In the genomic region with DNA sequence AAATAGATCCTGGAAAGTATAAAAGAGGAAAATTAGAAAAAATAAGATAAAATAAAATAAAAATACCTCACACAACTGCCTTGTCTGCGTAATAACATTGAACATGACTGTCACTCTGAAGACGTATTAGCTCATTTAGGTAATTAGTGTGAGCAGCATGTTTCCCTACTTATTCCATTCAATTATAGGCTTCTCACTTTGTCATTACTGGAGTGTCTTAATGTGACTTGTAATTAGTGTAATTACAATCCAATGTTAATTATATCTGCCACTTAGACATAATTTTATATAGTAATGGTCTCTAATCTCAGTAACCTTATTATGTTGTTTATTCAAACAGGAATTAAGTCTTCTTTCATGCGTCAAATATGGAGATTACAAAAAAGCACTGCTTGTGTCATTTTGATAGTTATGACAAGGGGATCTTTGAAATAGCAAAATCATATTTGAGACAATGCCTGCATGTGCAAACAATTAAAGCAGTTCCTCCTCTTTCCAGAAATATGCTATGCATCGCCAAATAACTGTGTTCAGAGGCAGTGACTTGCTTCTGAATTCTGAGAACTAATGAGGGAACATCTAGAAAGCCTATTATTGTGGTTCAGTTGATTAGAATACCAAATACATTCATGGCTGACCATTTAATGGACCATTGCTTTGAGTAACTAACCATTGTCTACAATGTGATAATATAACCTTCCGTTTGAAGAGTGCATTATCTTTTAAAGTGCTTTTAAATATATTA, we compare ENCODE assay signal across 27 mouse cellular contexts.
DNase-seq lines count a peak whose midpoint lies in the region; ATAC-seq lines count a peak whose summit lies in the region.
"Had no signal": no experiment of that assay in that cellular context is flagged by ENCODE, and none has a peak within 500 bp of the region (broad histone marks: within the 10 kb centered on the region; RNA-seq: fewer than 3 reads in every experiment).

No protein-coding gene starts in this region.

- no peak overlapping the region for H3K27ac ChIP-seq in hindbrain, embryonic 13.5 days
- H3K27ac ChIP-seq in hindbrain, embryonic 11.5 days (ENCODE audit: low read depth, low read length): no peak overlapping the region
- H3K27ac ChIP-seq in forebrain, embryonic 12.5 days: no peak overlapping the region
- peak overlapping the region; percentile 41; the same call in 1 of the 2 replicates for H3K27ac ChIP-seq in hindbrain, embryonic 14.5 days
- H3K27ac ChIP-seq in neural tube, embryonic 15.5 days (replicated peaks): no peak overlapping the region
- H3K27ac ChIP-seq in kidney, embryonic 16.5 days (ENCODE audit: low read length): no peak overlapping the region
- no peak overlapping the region for H3K27ac ChIP-seq in kidney, embryonic 14.5 days (ENCODE audit: low read depth, low read length)
- H3K27ac ChIP-seq: embryonic facial prominence, embryonic 13.5 days; gastrocnemius, adult 2 months; kidney, embryonic 15.5 days; left cerebral cortex, adult 2 months; liver, embryonic 13.5 days; stomach, embryonic 15.5 days had no signal

- H3K36me3 ChIP-seq in hindbrain, embryonic 13.5 days: no peaks in the 10 kb centered on the region
- H3K36me3 ChIP-seq in hindbrain, embryonic 11.5 days (ENCODE audit: control insufficient read depth, insufficient read depth, low read length): no peaks in the 10 kb centered on the region
- H3K36me3 ChIP-seq in forebrain, embryonic 12.5 days (replicated peaks): no peaks in the 10 kb centered on the region
- no peaks in the 10 kb centered on the region for H3K36me3 ChIP-seq in hindbrain, embryonic 14.5 days (replicated peaks; ENCODE audit: control insufficient read depth, insufficient read depth)
- no peaks in the 10 kb centered on the region for H3K36me3 ChIP-seq in neural tube, embryonic 15.5 days
- H3K36me3 ChIP-seq in kidney, embryonic 16.5 days (ENCODE audit: insufficient read depth, low read length): no peaks in the 10 kb centered on the region
- no peaks in the 10 kb centered on the region for H3K36me3 ChIP-seq in kidney, embryonic 14.5 days (ENCODE audit: control insufficient read depth, insufficient read depth, low read length)
- H3K36me3 ChIP-seq: embryonic facial prominence, embryonic 13.5 days; kidney, embryonic 15.5 days; liver, embryonic 13.5 days; stomach, embryonic 15.5 days had no signal

- 53% methylated on average over 5 of the region's 5 CpGs for WGBS in hindbrain, embryonic 13.5 days
- 86% methylated on average over 5 of the region's 5 CpGs for WGBS in hindbrain, embryonic 11.5 days
- 44% methylated on average over 5 of the region's 5 CpGs for WGBS in forebrain, embryonic 12.5 days
- 63% methylated on average over 5 of the region's 5 CpGs for WGBS in hindbrain, embryonic 14.5 days
- 38% methylated on average over 5 of the region's 5 CpGs for WGBS in neural tube, embryonic 15.5 days
- WGBS in kidney, embryonic 16.5 days: 84% methylated on average over 5 of the region's 5 CpGs
- WGBS in kidney, embryonic 14.5 days: 89% methylated on average over 5 of the region's 5 CpGs

- H3K9me3 ChIP-seq in hindbrain, embryonic 13.5 days: no peaks in the 10 kb centered on the region
- H3K9me3 ChIP-seq in hindbrain, embryonic 11.5 days (ENCODE audit: control insufficient read depth, low read length): no peaks in the 10 kb centered on the region
- no peaks in the 10 kb centered on the region for H3K9me3 ChIP-seq in forebrain, embryonic 12.5 days
- H3K9me3 ChIP-seq in hindbrain, embryonic 14.5 days (ENCODE audit: control insufficient read depth, low read length): no peaks in the 10 kb centered on the region
- H3K9me3 ChIP-seq in neural tube, embryonic 15.5 days (replicated peaks): no peaks in the 10 kb centered on the region
- no peaks in the 10 kb centered on the region for H3K9me3 ChIP-seq in kidney, embryonic 16.5 days (ENCODE audit: low read length)
- no peaks in the 10 kb centered on the region for H3K9me3 ChIP-seq in kidney, embryonic 14.5 days (ENCODE audit: control insufficient read depth, low read length)
- H3K9me3 ChIP-seq: embryonic facial prominence, embryonic 13.5 days; kidney, embryonic 15.5 days; liver, embryonic 13.5 days; stomach, embryonic 15.5 days had no signal

- no peaks in the 10 kb centered on the region for H3K4me1 ChIP-seq in hindbrain, embryonic 13.5 days (replicated peaks)
- H3K4me1 ChIP-seq in hindbrain, embryonic 11.5 days (replicated peaks; ENCODE audit: control insufficient read depth, insufficient read depth, low read length): no peaks in the 10 kb centered on the region
- H3K4me1 ChIP-seq in forebrain, embryonic 12.5 days: no peaks in the 10 kb centered on the region
- H3K4me1 ChIP-seq in hindbrain, embryonic 14.5 days (replicated peaks; ENCODE audit: control insufficient read depth, insufficient read depth, low read length): no peaks in the 10 kb centered on the region; the same call in 1 of the 2 replicates
- no peaks in the 10 kb centered on the region for H3K4me1 ChIP-seq in neural tube, embryonic 15.5 days
- no peaks in the 10 kb centered on the region for H3K4me1 ChIP-seq in kidney, embryonic 16.5 days (ENCODE audit: insufficient read depth, low read length)
- no peaks in the 10 kb centered on the region for H3K4me1 ChIP-seq in kidney, embryonic 14.5 days (ENCODE audit: control insufficient read depth, insufficient read depth, low read length)
- H3K4me1 ChIP-seq: embryonic facial prominence, embryonic 13.5 days; kidney, embryonic 15.5 days; liver, embryonic 13.5 days; stomach, embryonic 15.5 days had no signal

- no peak overlapping the region for H3K4me3 ChIP-seq in hindbrain, embryonic 13.5 days
- H3K4me3 ChIP-seq in hindbrain, embryonic 11.5 days (ENCODE audit: low read depth, low read length): no peak overlapping the region
- no peak overlapping the region for H3K4me3 ChIP-seq in forebrain, embryonic 12.5 days (replicated peaks)
- H3K4me3 ChIP-seq in hindbrain, embryonic 14.5 days (replicated peaks; ENCODE audit: low read length): no peak overlapping the region
- H3K4me3 ChIP-seq in neural tube, embryonic 15.5 days (replicated peaks): no peak overlapping the region
- H3K4me3 ChIP-seq in kidney, embryonic 16.5 days (ENCODE audit: low read length): no peak overlapping the region
- no peak overlapping the region for H3K4me3 ChIP-seq in kidney, embryonic 14.5 days (ENCODE audit: low read length)
- H3K4me3 ChIP-seq: embryonic facial prominence, embryonic 13.5 days; erythroblast, embryonic 14.5 days; gastrocnemius, adult 2 months; kidney, embryonic 15.5 days; left cerebral cortex, adult 2 months; liver, embryonic 13.5 days; myocyte; stomach, embryonic 15.5 days had no signal

- no peaks in the 10 kb centered on the region for H3K27me3 ChIP-seq in hindbrain, embryonic 13.5 days
- no peaks in the 10 kb centered on the region for H3K27me3 ChIP-seq in hindbrain, embryonic 11.5 days (ENCODE audit: control insufficient read depth, insufficient read depth, low read length)
- H3K27me3 ChIP-seq in forebrain, embryonic 12.5 days: peaks cover 7% of the 10 kb centered on the region; the same call in 1 of the 2 replicates
- H3K27me3 ChIP-seq in hindbrain, embryonic 14.5 days (ENCODE audit: control insufficient read depth, insufficient read depth, low read length): no peaks in the 10 kb centered on the region
- H3K27me3 ChIP-seq in neural tube, embryonic 15.5 days (replicated peaks): no peaks in the 10 kb centered on the region
- no peaks in the 10 kb centered on the region for H3K27me3 ChIP-seq in kidney, embryonic 16.5 days (ENCODE audit: insufficient read depth, low read length)
- H3K27me3 ChIP-seq in kidney, embryonic 14.5 days (ENCODE audit: control insufficient read depth, insufficient read depth, low read length): no peaks in the 10 kb centered on the region
- H3K27me3 ChIP-seq: embryonic facial prominence, embryonic 13.5 days; kidney, embryonic 15.5 days; liver, embryonic 13.5 days; stomach, embryonic 15.5 days had no signal

- H3K9ac ChIP-seq in hindbrain, embryonic 13.5 days: no peak overlapping the region
- H3K9ac ChIP-seq in hindbrain, embryonic 11.5 days (ENCODE audit: low read depth, low read length): no peak overlapping the region
- H3K9ac ChIP-seq in forebrain, embryonic 12.5 days: no peak overlapping the region
- H3K9ac ChIP-seq in hindbrain, embryonic 14.5 days: no peak overlapping the region
- H3K9ac ChIP-seq in neural tube, embryonic 15.5 days (replicated peaks): no peak overlapping the region
- H3K9ac ChIP-seq in kidney, embryonic 16.5 days (replicated peaks; ENCODE audit: low read length): no peak overlapping the region
- no peak overlapping the region for H3K9ac ChIP-seq in kidney, embryonic 14.5 days (ENCODE audit: low read depth, low read length)
- H3K9ac ChIP-seq: embryonic facial prominence, embryonic 13.5 days; kidney, embryonic 15.5 days; liver, embryonic 13.5 days; stomach, embryonic 15.5 days had no signal

- peak; percentile 89 for ATAC-seq in hindbrain, embryonic 13.5 days (ENCODE audit: low FRiP score)
- ATAC-seq in hindbrain, embryonic 11.5 days (ENCODE audit: low FRiP score): no peak
- peak; percentile 84 for ATAC-seq in forebrain, embryonic 12.5 days (ENCODE audit: low FRiP score)
- ATAC-seq in hindbrain, embryonic 14.5 days (ENCODE audit: low FRiP score): peak; percentile 85
- ATAC-seq in neural tube, embryonic 15.5 days (ENCODE audit: low FRiP score): peak; percentile 86
- no peak for ATAC-seq in kidney, embryonic 16.5 days (ENCODE audit: low FRiP score, low TSS enrichment)
- no peak for ATAC-seq in kidney, embryonic 14.5 days (ENCODE audit: low FRiP score, low TSS enrichment)
- ATAC-seq: CD4-positive, CD25-positive, alpha-beta regulatory T cell, adult 4 months; intestine, embryonic 16.5 days had no signal

- no peak for DNase-seq in hindbrain, embryonic 11.5 days (ENCODE audit: low spot score)
- DNase-seq in hindbrain, embryonic 14.5 days (ENCODE audit: low spot score): peak; percentile 54
- no peak for DNase-seq in natural killer cell, adult 2 months (ENCODE audit: low spot score in 2 of 2)
- DNase-seq: adrenal gland, postnatal 36 days; cerebellum, adult 11-12 months; cerebellum, postnatal 36 days; embryo, embryonic 11 days; gastrocnemius, adult 2 months; kidney, postnatal 4 days; liver, embryonic 13.5 days; lung, adult 2 months; lung, postnatal 14 days; midbrain, embryonic 14.5 days; thymus, postnatal 25 days had no signal

- no peak overlapping the region for H3K4me2 ChIP-seq in hindbrain, embryonic 13.5 days
- no peak overlapping the region for H3K4me2 ChIP-seq in hindbrain, embryonic 11.5 days (replicated peaks; ENCODE audit: low read depth, low read length)
- H3K4me2 ChIP-seq in forebrain, embryonic 12.5 days: no peak overlapping the region
- no peak overlapping the region for H3K4me2 ChIP-seq in hindbrain, embryonic 14.5 days (replicated peaks)
- no peak overlapping the region for H3K4me2 ChIP-seq in neural tube, embryonic 15.5 days
- no peak overlapping the region for H3K4me2 ChIP-seq in kidney, embryonic 16.5 days (replicated peaks; ENCODE audit: low read depth, low read length)
- H3K4me2 ChIP-seq in kidney, embryonic 14.5 days (replicated peaks; ENCODE audit: low read depth, low read length): no peak overlapping the region
- H3K4me2 ChIP-seq: embryonic facial prominence, embryonic 13.5 days; kidney, embryonic 15.5 days; liver, embryonic 13.5 days; stomach, embryonic 15.5 days had no signal

Comparison
In these comparisons a context has a peak if more than half of its experiments do, and no peak if none do; other contexts are left out.
1. ATAC-seq: peak in hindbrain, embryonic 13.5 days (single experiment), forebrain, embryonic 12.5 days (single experiment), hindbrain, embryonic 14.5 days (single experiment) and neural tube, embryonic 15.5 days (single experiment); none in hindbrain, embryonic 11.5 days (single experiment), kidney, embryonic 16.5 days (single experiment) and kidney, embryonic 14.5 days (single experiment).